In the genomic region with DNA sequence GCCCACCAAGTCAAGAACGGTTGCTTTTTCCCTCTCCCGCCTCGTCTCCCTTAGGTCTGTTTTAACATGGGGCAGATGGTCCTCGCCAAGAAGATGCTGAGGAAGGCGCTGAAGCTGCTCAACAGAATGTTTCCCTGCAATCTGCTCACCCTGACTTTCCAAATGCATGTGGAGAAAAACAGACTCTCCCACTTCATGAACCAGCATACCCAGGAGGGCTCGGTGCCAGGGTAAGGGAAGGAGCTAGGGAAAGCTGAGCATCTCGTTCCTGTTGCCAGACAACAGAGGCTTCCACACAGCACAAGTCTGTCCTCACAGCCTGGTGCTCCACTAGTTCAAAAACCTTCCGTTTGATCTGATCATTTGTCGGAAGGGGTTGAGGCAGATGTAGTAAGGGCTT, we compare ENCODE assay signal across 8 mouse cellular contexts.
DNase-seq lines count a peak whose midpoint lies in the region.

No protein-coding gene starts in this region.

- intact Hi-C loops in left cerebral cortex, postnatal 10 days (cut with DNase I): no loop called here

- peak; percentile 95 for DNase-seq in brain, adult 2 months (ENCODE audit: low read depth, low spot score)
- peak; percentile 72 for DNase-seq in cerebellum, adult 9-10 months
- peak; percentile 88 for DNase-seq in layer of hippocampus, adult 11-12 months (ENCODE audit: low spot score)
- peak; percentile 78 to 86 for DNase-seq in left cerebral cortex, postnatal 10 days (ENCODE audit: extremely low spot score in 1 of 2, low spot score in 2 of 2)
- no peak for DNase-seq in kidney, adult 18-20 months
- no peak for DNase-seq in thymus, postnatal 36 days
- no peak for DNase-seq in spleen, adult 12 weeks (ENCODE audit: low spot score)
- no peak for DNase-seq in heart, adult 9 months (ENCODE audit: low spot score in 2 of 2)

Comparison
In these comparisons a context has a peak if more than half of its experiments do, and no peak if none do; other contexts are left out.
1. DNase-seq: peak in brain, adult 2 months (single experiment), cerebellum, adult 9-10 months (single experiment), layer of hippocampus, adult 11-12 months (single experiment) and left cerebral cortex, postnatal 10 days (2 of 2); none in kidney, adult 18-20 months (single experiment), thymus, postnatal 36 days (0 of 2), spleen, adult 12 weeks (single experiment) and heart, adult 9 months (0 of 2).